Mouse (Mus musculus): ENCODE measurements around the gene Acer3. TPM values are rescaled to one million over a fixed set of nuclear protein-coding genes. Genes with fewer than 3 reads are reported as not detected.

Gene Acer3
- total and polyA plus RNA-seq, 3 experiments, result 17.2 to 41.7 TPM; not detected in 1

- Histone ChIP-seq H3K36me3 (ENCODE audit: control insufficient read depth in 1 of 2, insufficient read depth in 2 of 2, low read length in 2 of 2) (peaks cover 0 to 2% of the 10 kb centered on the region in 2 experiments; a peak in 1 of 4 replicates), H3K9me3 (replicated peaks; ENCODE audit: insufficient read depth, low read length) (no peaks in the 10 kb centered on the region), H3K4me3 (ENCODE audit: control insufficient read depth in 1 of 2, insufficient read depth in 1 of 2, low read depth in 2 of 2, low read length in 2 of 2) (no peak overlapping the region), H3K27ac (ENCODE audit: control insufficient read depth, low read depth, low read length) (no peak overlapping the region), H3K27me3 (ENCODE audit: control insufficient read depth in 1 of 2, insufficient read depth in 2 of 2, low read length in 2 of 2) (peaks cover 0 to 1% of the 10 kb centered on the region in 2 experiments; a peak in 1 of 4 replicates), H3K9ac (ENCODE audit: control insufficient read depth, low read depth, low read length, poor library complexity, severe bottlenecking) (no peak overlapping the region), H3K4me1 (ENCODE audit: control insufficient read depth in 1 of 2, insufficient read depth in 2 of 2, low read length in 2 of 2) (peaks cover 0 to 6% of the 10 kb centered on the region in 2 experiments; a peak in 2 of 4 replicates), H3K79me2 (ENCODE audit: control insufficient read depth, insufficient read depth, low read length, poor library complexity) (no peaks in the 10 kb centered on the region)
- no peak for TF ChIP-seq ZC3H11A (IDR thresholded peaks at IDR 0.05; ENCODE audit: low read depth, low read length)
- no peak for TF ChIP-seq MAFK (IDR thresholded peaks at IDR 0.05; ENCODE audit: borderline replicate concordance, low read depth, low read length)
- no peak for TF ChIP-seq JUND (IDR thresholded peaks at IDR 0.05; ENCODE audit: low read depth, low read length)
- no peak for TF ChIP-seq TCF12 (IDR thresholded peaks at IDR 0.05; ENCODE audit: low read depth, low read length)
- DNase-seq (ENCODE audit: low read depth, low spot score), result no peak
Observed at GRCm38 (mm10) chr7:98193515-98194025, 127.4 kb downstream of the Acer3 start.

- TF ChIP-seq CTCF (IDR thresholded peaks at IDR 0.05 in 2 of 3, conservative IDR thresholded peaks at IDR 0.05 in 1 of 3; ENCODE audit: control insufficient read depth in 1 of 3, insufficient read depth in 1 of 3, low read depth in 2 of 3, low read length in 3 of 3, poor library complexity in 1 of 3, severe bottlenecking in 1 of 3), result peak; percentile 20 to 54 (median 53); a peak in 5 of 6 replicates
- no peak for TF ChIP-seq MXI1 (IDR thresholded peaks at IDR 0.05; ENCODE audit: low read depth, low read length)
- TF ChIP-seq RAD21 (IDR thresholded peaks at IDR 0.05; ENCODE audit: low read depth, low read length), result peak; percentile 48
- TF ChIP-seq SMC3 (IDR thresholded peaks at IDR 0.05; ENCODE audit: low read depth, low read length), result peak; percentile 49
- no peak for DNase-seq (ENCODE audit: low read depth, low spot score)
- Histone ChIP-seq H3K36me3 (ENCODE audit: control insufficient read depth in 1 of 2, insufficient read depth in 2 of 2, low read length in 2 of 2) (peaks cover 0 to 2% of the 10 kb centered on the region in 2 experiments; a peak in 1 of 4 replicates), H3K4me3 (ENCODE audit: control insufficient read depth in 1 of 2, insufficient read depth in 1 of 2, low read depth in 2 of 2, low read length in 2 of 2) (no peak overlapping the region), H3K27ac (ENCODE audit: control insufficient read depth, low read depth, low read length) (no peak overlapping the region), H3K9me3 (replicated peaks; ENCODE audit: insufficient read depth, low read length) (no peaks in the 10 kb centered on the region), H3K9ac (ENCODE audit: control insufficient read depth, low read depth, low read length, poor library complexity, severe bottlenecking) (no peak overlapping the region), H3K27me3 (ENCODE audit: control insufficient read depth in 1 of 2, insufficient read depth in 2 of 2, low read length in 2 of 2) (no peaks in the 10 kb centered on the region), H3K79me2 (ENCODE audit: control insufficient read depth, insufficient read depth, low read length, poor library complexity) (no peaks in the 10 kb centered on the region), H3K4me1 (ENCODE audit: control insufficient read depth in 1 of 2, insufficient read depth in 2 of 2, low read length in 2 of 2) (peaks cover 0 to 2% of the 10 kb centered on the region in 2 experiments; a peak in 1 of 4 replicates)
Observed at GRCm38 (mm10) chr7:98191571-98192250, 129.3 kb downstream of the Acer3 start.

DNA sequence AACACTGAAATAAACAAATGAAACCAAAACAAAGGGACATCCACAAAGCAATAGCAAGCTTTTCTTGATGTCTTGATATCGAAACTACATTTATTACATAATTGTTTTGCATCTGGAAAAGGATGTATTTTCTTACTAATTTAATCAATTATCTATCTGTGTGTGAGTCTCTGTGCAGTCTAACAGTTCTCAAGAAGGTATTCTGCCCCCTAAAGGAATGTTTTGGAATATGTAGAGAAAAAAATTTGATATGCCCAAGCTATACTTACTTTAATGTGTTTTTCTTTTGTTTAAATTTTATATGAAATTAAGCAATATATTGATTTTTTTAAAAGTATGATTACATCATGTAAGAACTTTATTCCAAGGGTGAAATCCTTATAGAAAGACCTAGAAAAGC, 130.4 kb downstream of the Acer3 start:
- Histone ChIP-seq H3K36me3 (ENCODE audit: control insufficient read depth in 1 of 2, insufficient read depth in 2 of 2, low read length in 2 of 2) (peaks cover 0 to 2% of the 10 kb centered on the region in 2 experiments; a peak in 1 of 4 replicates), H3K27ac (ENCODE audit: control insufficient read depth, low read depth, low read length) (no peak overlapping the region), H3K9me3 (replicated peaks; ENCODE audit: insufficient read depth, low read length) (no peaks in the 10 kb centered on the region), H3K79me2 (ENCODE audit: control insufficient read depth, insufficient read depth, low read length, poor library complexity) (no peaks in the 10 kb centered on the region), H3K4me1 (ENCODE audit: control insufficient read depth in 1 of 2, insufficient read depth in 2 of 2, low read length in 2 of 2) (peaks cover 0 to 2% of the 10 kb centered on the region in 2 experiments; a peak in 1 of 4 replicates), H3K9ac (ENCODE audit: control insufficient read depth, low read depth, low read length, poor library complexity, severe bottlenecking) (no peak overlapping the region), H3K27me3 (ENCODE audit: control insufficient read depth in 1 of 2, insufficient read depth in 2 of 2, low read length in 2 of 2) (no peaks in the 10 kb centered on the region), H3K4me3 (ENCODE audit: control insufficient read depth in 1 of 2, insufficient read depth in 1 of 2, low read depth in 2 of 2, low read length in 2 of 2) (no peak overlapping the region)
- no peak for TF ChIP-seq ETS1 (IDR thresholded peaks at IDR 0.05; ENCODE audit: low read depth, low read length)
- TF ChIP-seq MAFK (IDR thresholded peaks at IDR 0.05; ENCODE audit: borderline replicate concordance, low read depth, low read length), result no peak
- TF ChIP-seq POLR2A (IDR thresholded peaks at IDR 0.05; ENCODE audit: control insufficient read depth in 1 of 2, insufficient read depth in 1 of 2, low read depth in 1 of 2, low read length in 2 of 2, poor library complexity in 1 of 2), result no peak
- TF ChIP-seq CTCF (IDR thresholded peaks at IDR 0.05 in 2 of 3, conservative IDR thresholded peaks at IDR 0.05 in 1 of 3; ENCODE audit: control insufficient read depth in 1 of 3, insufficient read depth in 1 of 3, low read depth in 2 of 3, low read length in 3 of 3, poor library complexity in 1 of 3, severe bottlenecking in 1 of 3), result peak in 1 of 3 experiments; percentile 53; a peak in 3 of 6 replicates
- TF ChIP-seq USF2 (IDR thresholded peaks at IDR 0.05; ENCODE audit: borderline replicate concordance in 1 of 2, insufficient read depth in 1 of 2, low read depth in 1 of 2, low read length in 2 of 2), result no peak
- TF ChIP-seq RAD21 (IDR thresholded peaks at IDR 0.05; ENCODE audit: low read depth, low read length), result peak; percentile 39
- TF ChIP-seq ZMIZ1 (IDR thresholded peaks at IDR 0.05; ENCODE audit: low read depth, low read length), result no peak
- no peak for TF ChIP-seq MAZ (IDR thresholded peaks at IDR 0.05; ENCODE audit: low read depth, low read length)
- no peak for TF ChIP-seq SIN3A (IDR thresholded peaks at IDR 0.05; ENCODE audit: low read length)
- peak; percentile 51; the same call in 1 of the 2 replicates for TF ChIP-seq ZNF384 (IDR thresholded peaks at IDR 0.05; ENCODE audit: low read depth, low read length)
- TF ChIP-seq KAT2A (conservative IDR thresholded peaks at IDR 0.05; ENCODE audit: low read depth, low read length), result no peak
- no peak for TF ChIP-seq E2F4 (IDR thresholded peaks at IDR 0.05; ENCODE audit: borderline replicate concordance, low read depth, low read length)
- peak; percentile 27; the same call in 1 of the 2 replicates for TF ChIP-seq SMC3 (IDR thresholded peaks at IDR 0.05; ENCODE audit: low read depth, low read length)
- DNase-seq (ENCODE audit: low read depth, low spot score), result peak; percentile 51

Measured in MEL (cell line).